Mouse (Mus musculus) liver, embryonic 12.5 days (tissue): Measurements from ENCODE around the gene Lyrm4. TPM values are rescaled to one million over a fixed set of nuclear protein-coding genes. Genes with fewer than 3 reads are reported as not detected.

Source experiments
- ATAC-seq: fragments of 200-750 bp; cut with Nextera tagmentation; 2 replicates; pipeline ENCODE4 v1.8.0; 2017; ENCODE audit warnings: moderate number of reproducible peaks, mild to moderate bottlenecking, moderate library complexity
- H3K27ac ChIP-seq: fragments of 300-500 bp; sonication (generic); 2 replicates; pipeline ENCODE4 v1.5.1; 2016; ENCODE audit warnings: mild to moderate bottlenecking
- H3K27me3 ChIP-seq: fragments of 300-500 bp; sonication (generic); replicated peaks from 2 replicates; pipeline ENCODE4 v1.6.1; 2016; ENCODE audit warnings: mild to moderate bottlenecking, moderate library complexity
- H3K36me3 ChIP-seq: fragments of 300-500 bp; sonication (generic); 2 replicates; pipeline ENCODE4 v1.6.1; 2016; ENCODE audit warnings: mild to moderate bottlenecking, moderate library complexity
- H3K4me1 ChIP-seq: fragments of 300-500 bp; sonication (generic); 2 replicates; pipeline ENCODE4 v1.6.1; 2016
- H3K4me2 ChIP-seq: fragments of 300-500 bp; sonication (generic); 2 replicates; pipeline ENCODE4 v1.6.1; 2016; ENCODE audit warnings: mild to moderate bottlenecking, moderate library complexity
- H3K4me3 ChIP-seq: fragments of 300-500 bp; sonication (generic); 2 replicates; pipeline ENCODE4 v1.5.1; 2016; ENCODE audit warnings: mild to moderate bottlenecking, moderate library complexity
- H3K9ac ChIP-seq: fragments of 300-500 bp; sonication (generic); 2 replicates; pipeline ENCODE4 v1.6.1; 2016; ENCODE audit warnings: mild to moderate bottlenecking, moderate library complexity
- H3K9me3 ChIP-seq: fragments of 300-500 bp; sonication (generic); replicated peaks from 2 replicates; pipeline ENCODE4 v1.6.1; 2016; ENCODE audit warnings: mild to moderate bottlenecking, moderate library complexity
- WGBS: fragments of 180-500 bp; shearing (Covaris S2); methylation state at CpG from one replicate; pipeline ENCODE4 v1.1.7; 2016; ENCODE audit not compliant: insufficient replicate concordance; 5-methylcytosine and 5-hydroxymethylcytosine counted together
- polyA plus RNA-seq: library from polyadenylated mRNA; unstranded; fragments of >200 nt; fragmentation: Nextera tagmentation; extraction: Ambion mirVana; gene quantifications from 2 replicates; pipeline ENCODE4 v1.2.1, GENCODE M21; 2016

Gene Lyrm4
- polyA plus RNA-seq, 1 experiment from 2014 or later = 27.5 TPM

DNA sequence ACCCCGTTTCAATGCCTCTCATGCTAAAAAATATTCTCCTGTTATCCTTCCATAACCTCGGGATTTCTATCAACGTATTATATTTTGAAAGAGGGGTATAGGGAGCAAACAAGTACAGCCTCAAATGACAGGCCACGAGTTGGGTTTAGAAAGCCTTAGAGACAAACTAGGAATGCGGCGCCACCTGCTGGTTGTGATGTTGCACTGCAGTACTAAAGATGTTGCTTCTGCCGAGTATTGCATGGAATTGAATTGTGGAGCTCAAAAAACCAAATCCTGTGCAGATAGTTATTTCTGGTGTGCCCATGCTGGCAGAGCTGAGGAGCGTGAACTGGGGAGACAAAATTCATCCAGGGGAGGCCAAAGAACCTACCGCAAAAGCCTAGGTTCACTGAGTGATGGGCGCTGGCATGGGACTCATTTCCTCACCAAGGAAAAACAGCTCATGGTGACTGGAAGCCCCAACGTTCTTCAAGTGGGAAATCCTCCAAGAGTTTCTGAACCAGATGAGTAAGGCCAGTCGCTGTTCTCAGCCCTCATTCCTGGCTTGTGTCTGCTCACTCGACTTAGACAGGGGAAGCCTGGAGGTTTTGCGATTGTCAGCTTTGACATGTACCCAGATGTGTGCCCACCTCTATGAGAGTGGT, 169.8 kb downstream of the Lyrm4 start:
- H3K4me2 ChIP-seq = no peak overlapping the region
- WGBS = 19% methylated on average over 14 of the region's 14 CpGs
- H3K27me3 ChIP-seq = peaks cover 14% of the 10 kb centered on the region
- ATAC-seq = no peak
- no peaks in the 10 kb centered on the region for H3K36me3 ChIP-seq
- H3K9ac ChIP-seq = no peak overlapping the region
- H3K27ac ChIP-seq = no peak overlapping the region
- H3K4me3 ChIP-seq = no peak overlapping the region
- H3K9me3 ChIP-seq = no peaks in the 10 kb centered on the region
- H3K4me1 ChIP-seq = no peaks in the 10 kb centered on the region; the same call in 1 of the 2 replicates

DNA sequence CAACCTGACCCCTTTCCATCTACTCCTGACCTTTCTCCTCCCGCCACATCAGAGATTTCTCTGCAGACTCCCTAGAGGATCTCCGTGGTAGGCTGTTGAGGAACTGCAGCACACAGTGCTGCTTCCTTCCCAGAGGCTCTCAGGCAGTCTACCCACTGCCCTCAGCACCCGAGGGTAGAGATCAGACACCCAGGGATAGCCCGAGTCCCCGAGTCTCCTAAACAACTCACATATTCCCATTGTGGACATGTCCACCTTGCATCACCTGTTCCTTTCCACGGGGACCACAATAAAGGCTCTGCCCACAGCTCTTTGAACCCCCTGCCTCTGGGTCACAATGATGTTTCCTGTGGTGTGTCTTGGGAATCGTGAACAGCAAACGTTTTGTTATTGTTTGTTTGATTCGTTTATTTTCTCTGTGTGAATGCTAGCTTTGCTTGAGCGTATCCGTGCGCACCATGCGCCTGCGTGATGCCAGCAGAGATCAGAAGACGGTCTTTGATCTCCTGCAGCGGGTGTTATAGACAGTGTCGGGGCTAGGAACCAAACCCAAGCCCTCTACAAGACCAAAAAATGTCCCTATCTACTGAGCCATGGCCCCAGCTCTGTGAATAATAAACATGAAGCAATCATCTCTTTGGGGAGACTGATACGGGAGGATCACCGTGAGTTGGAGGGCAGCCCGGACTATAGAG, 170.5 kb downstream of the Lyrm4 start:
- ATAC-seq = no peak
- Histone ChIP-seq H3K36me3 (no peaks in the 10 kb centered on the region), H3K27ac (no peak overlapping the region), H3K9me3 (no peaks in the 10 kb centered on the region), H3K4me2 (no peak overlapping the region), H3K4me1 (no peaks in the 10 kb centered on the region; the same call in 1 of the 2 replicates), H3K4me3 (no peak overlapping the region), H3K9ac (no peak overlapping the region), H3K27me3 (peaks cover 14% of the 10 kb centered on the region)
- WGBS = 62% methylated on average over 20 of the region's 20 CpGs

DNA sequence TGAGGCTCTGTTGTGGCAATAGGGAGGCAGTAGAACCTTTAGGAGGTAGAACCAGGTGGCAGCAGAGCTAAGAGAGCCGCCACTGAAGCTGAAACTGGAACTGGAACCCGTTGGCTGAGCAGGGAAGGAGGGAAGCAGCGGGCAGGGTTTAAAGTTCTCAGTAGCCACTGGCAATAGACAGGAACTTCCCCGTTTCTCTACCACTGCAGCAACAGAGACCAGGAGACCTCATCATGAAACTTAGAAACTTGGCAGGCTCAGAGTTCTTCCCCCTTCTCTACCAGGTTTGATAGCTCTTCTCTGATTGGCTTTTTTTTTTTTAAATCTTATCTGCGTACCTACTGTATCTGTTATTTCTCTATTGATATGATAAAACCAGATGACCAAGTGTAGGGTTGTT, 176.4 kb downstream of the Lyrm4 start:
- Histone ChIP-seq H3K4me1 (no peaks in the 10 kb centered on the region), H3K27ac (no peak overlapping the region), H3K27me3 (peaks cover 4% of the 10 kb centered on the region; the same call in 1 of the 2 replicates), H3K4me3 (no peak overlapping the region), H3K9ac (no peak overlapping the region), H3K4me2 (no peak overlapping the region), H3K9me3 (no peaks in the 10 kb centered on the region), H3K36me3 (no peaks in the 10 kb centered on the region)
- ATAC-seq = no peak
- WGBS = 47% methylated on average over 5 of the region's 5 CpGs

DNA sequence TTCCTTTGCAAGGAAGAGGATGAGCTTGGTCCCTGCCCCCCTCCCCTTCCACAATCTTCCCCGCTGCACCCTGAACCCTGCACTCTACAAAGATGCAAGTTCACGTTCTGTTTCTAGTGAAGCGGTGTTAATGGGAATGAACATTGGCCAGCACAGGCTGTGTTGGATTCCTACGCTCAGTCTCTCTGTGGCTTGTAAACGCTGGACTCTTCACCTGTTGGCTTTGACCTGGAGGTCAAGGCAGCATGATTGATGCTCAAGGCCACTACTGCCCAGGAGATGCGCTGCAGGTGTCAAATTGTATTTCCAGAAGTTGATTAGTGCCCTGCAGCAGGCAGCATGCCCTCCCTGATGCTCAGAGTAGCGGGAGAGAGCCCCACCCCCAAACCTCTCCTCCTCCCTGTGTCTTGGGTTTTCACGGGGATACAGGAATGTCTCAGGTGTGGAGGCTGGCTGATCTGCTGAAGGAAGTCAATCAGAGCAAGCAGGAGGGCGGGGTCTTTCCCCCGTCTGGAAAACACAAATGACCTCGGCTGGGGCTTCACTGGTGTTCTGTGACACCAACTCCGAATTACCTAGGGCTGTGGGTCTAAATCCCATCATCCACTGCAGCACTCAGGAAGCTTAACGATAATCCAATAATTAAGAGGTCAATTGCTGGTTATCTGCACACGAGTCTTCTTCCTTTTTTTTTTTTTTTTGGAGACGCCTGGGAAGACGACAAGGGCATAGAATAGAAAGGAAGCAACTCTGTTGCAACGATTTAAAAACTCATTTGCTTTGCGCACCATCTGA, 177.3 kb downstream of the Lyrm4 start:
- Histone ChIP-seq H3K4me1 (no peaks in the 10 kb centered on the region), H3K27ac (no peak overlapping the region), H3K27me3 (peaks cover 4% of the 10 kb centered on the region; the same call in 1 of the 2 replicates), H3K9ac (no peak overlapping the region), H3K9me3 (0 out of 2 replicates have a peak, but pooled peaks cover under 1% of the 10 kb centered on the region), H3K4me2 (no peak overlapping the region), H3K4me3 (no peak overlapping the region), H3K36me3 (no peaks in the 10 kb centered on the region)
- 44% methylated on average over 18 of the region's 18 CpGs for WGBS
- ATAC-seq = no peak

DNA sequence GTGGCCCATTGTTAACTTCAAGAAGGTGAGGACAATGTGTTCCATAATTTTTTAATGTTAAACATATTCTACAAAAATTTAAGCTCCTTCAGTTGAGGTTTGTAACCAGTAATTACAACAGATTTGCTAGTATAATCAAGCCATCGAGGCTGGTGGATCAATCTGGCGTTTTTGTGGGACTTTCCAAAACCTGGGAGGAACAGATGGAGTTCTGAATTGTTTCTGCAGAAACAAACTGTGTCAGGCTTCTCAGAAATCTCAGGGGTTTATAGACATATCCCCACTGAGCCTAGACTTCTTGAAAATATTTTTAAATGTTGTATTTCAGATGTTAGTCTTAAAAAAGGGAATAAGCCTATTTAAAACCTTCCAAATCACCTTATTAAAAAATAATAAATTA, 179.3 kb downstream of the Lyrm4 start:
- no peak for ATAC-seq
- 50% methylated on average over 2 of the region's 2 CpGs for WGBS
- H3K4me2 ChIP-seq = no peak overlapping the region

More for the DNA sequence above, 179.3 kb downstream of the Lyrm4 start:
- Histone ChIP-seq H3K9ac (no peak overlapping the region), H3K27me3 (peaks cover 4% of the 10 kb centered on the region; the same call in 1 of the 2 replicates), H3K4me1 (no peaks in the 10 kb centered on the region), H3K36me3 (no peaks in the 10 kb centered on the region), H3K4me3 (no peak overlapping the region), H3K27ac (no peak overlapping the region), H3K9me3 (0 out of 2 replicates have a peak, but pooled peaks cover 5% of the 10 kb centered on the region)

Other genes starting within 250 kb of the Lyrm4 start
- gene Rpp40, start 211.2 kb downstream of the Lyrm4 start, polyA plus RNA-seq = 15.7 and 16.5 TPM in 2 replicates
- gene Ppp1r3g, start 158.7 kb downstream of the Lyrm4 start, polyA plus RNA-seq = 0.30 and 0.37 TPM in 2 replicates
- 28.0 and 31.0 TPM in 2 replicates for gene Fars2, start 114 bp downstream of the Lyrm4 start, polyA plus RNA-seq